Mouse (Mus musculus) T-helper 1 cell (primary cell): Measurements from ENCODE around the gene Sytl1.

ENCODE experiments used
- in situ Hi-C: fragments of 300-600 bp; cut with MboI, MseI; formaldehyde crosslinking; loops from one replicate; pipeline ENCODE4 v1.15.1; 2025; ENCODE audit warnings: high pct_unique_total_duplicates

The Sytl1 gene

GRCm38 (mm10) chr4:133262882-133263281 is at the start of gene Sytl1:
TSS of gene Sytl1 (minus strand) at chr4:133263113.
- in situ Hi-C loops, result no loop called here

DNA sequence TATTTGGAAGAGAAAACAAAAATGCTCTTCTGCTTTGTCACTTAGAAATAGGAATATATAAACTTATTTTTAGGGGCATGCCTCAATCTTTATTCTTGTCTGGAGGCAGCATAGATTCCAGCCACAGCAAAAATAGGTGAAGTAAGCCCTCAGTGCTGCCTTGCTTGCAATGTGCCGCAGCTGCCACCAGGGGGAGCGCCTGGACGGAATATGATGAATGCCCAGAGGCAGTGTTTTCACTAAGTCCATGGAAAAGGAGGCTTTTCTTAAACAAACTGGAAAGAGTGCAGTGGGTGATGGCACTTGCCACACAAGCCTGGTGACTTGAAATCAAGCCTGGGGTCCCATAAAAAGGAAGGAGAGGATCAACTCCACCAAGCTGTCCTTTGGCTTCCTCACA is 47.0 kb upstream of the Sytl1 start:
- in situ Hi-C loops, result no loop called here

GRCm38 (mm10) chr4:133307331-133307730 is 44.4 kb upstream of the Sytl1 start:
- in situ Hi-C loops, result no loop called here

DNA sequence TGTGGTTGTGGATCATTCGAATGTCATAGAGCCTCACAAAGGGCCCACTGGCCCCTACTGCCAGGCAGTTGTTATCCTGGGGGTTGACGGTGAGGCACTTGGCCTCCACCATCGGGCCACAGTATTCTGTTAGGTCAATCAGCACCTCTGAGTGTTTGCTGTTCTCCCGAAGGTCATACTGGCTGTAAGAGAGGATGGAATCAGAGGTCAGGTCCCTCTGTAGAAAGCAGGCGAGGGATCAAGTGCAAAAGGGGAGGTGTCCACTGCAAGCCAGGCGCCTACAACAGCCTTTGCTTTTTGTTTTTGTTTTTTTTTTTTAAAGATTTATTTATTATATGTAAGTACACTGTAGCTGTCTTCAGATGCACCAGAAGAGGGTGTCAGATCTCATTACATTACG is 42.9 kb upstream of the Sytl1 start:
- in situ Hi-C loops, result no loop called here

DNA sequence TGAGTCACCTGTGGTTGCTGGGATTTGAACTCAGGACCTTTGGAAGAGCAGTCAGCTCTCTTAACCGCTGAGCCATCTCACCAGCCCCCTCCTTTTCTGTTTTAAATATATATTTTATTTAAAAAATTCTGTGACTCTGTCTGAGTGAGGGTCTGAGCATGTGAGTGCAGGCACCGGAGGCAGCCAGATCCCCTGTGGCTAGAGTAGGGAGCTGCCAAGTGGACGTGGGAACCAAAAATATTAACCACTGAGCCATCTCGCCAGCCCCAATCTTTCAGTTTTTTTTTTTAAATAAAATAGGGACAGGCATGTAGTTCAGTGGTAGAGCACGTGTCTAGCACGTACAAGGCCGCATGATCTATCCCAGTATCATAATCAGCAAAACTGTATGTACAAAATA is 41.9 kb upstream of the Sytl1 start:
- in situ Hi-C loops, result no loop called here

DNA sequence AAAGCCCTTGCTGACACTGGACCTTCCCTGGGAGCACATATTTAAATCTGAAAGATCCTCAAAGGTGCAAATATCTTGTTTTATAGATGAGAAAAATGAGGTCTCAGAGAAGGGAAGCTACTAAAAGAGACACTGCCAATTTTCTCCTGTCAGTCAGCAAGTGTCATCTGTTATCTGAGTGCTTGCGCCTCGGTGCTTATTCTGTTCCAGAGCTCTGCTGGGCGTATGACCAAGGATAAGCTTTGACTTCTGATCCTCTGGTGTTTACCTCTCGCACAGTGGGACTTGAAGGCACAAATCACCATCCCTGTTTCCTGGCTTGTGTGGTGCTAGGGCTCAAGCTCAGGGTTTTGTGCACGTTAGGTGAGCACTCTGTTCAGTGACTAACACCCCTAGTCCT is 39.8 kb upstream of the Sytl1 start:
- in situ Hi-C loops, result no loop called here

DNA sequence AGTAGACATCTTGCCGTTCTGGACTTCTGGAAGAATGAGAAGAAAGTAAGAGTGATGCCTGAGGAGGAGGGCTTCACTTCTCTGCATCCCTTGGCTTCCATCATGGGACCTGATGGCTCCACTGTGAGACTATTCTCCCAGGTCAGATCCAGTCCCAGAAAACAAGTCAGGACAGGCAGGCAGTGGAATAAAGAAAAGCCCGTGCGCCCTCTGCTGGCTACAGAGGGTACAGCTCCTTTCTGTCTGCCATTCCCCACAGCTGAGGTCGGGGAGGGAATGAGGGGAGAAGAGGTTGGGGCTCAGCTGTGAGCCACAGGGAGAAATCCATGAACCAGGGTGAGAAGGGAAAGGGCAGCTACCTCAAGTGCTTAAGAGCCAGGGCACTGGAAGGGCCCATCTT is 38.9 kb upstream of the Sytl1 start:
- in situ Hi-C loops, result no loop called here

- in situ Hi-C loops, result no loop called here
These were observed 37.5 kb upstream of the Sytl1 start for GRCm38 (mm10) chr4:133300421-133300820.

- in situ Hi-C loops, result loop anchor here (5.0 to 10.0 kb wide), 2 partner anchors 87 to 285 kb away; partner anchors contain the start of genes Ahdc1, Cd164l2 and Gpr3
These were observed 36.8 kb upstream of the Sytl1 start for GRCm38 (mm10) chr4:133299701-133300100.

DNA sequence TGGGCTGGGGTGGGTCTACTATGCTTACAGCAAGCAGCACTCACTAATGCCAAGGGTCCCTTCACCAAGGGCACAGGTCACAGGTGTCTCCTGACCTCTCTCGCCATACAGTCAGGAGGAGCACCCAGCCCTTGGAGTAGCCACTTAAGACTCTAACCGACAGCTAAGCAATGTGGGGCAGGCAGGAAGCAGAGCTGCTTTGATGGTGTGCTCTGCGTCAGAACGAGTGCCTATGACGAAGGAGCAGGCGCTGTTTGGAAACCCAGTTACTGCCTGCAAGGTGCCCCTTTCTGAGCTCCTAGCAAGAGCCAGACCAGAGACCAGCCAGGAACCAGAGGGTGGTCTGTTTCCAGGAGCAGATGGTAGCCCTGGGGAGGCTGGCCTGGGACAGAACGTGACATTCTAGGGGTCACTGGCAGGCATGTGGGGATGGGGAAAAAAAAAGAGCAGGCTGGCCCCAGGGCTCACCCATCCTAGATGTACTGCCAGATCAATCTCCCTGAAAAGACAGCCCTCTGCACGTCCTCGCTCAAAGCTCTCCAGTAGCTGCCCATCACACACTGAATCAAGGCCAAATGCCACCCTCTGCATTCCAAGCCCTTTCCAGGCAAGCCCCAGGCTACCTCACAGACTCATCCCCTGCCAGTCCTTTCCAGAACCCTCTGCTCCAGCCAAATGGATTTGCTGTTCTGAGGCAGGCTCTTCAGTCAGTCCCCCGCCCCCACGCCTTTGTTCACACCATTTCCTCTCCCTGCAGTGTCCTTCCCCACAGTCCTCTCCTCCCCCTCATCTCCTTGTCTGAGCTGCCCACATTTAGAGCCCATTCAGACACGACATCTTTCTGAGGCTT is 35.8 kb upstream of the Sytl1 start:
- in situ Hi-C loops, result loop anchor here (5.0 to 10.0 kb wide), 2 partner anchors 86 to 284 kb away; partner anchors contain the start of genes Ahdc1, Cd164l2 and Gpr3

DNA sequence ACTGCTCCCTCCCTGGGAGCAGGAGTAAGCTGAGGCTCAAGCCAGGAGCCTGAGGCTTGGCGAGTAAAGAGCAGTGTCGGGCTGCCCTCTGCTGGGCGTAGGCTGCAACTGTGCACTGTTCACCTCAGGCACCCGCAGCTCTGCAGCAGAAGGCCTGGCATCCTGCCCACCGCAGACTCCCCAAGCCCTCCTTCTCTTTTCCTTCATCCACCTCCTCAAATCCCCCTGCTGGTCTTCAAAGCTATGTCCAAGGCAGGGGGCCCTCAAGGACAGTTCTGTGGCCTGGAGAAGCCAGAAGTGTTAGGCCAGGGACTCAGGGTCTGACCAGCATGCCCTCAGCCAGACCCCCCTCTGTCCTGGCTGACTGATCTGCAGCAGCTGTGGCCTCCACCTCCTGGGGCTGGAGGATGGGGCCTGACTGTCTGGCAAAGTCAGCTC is 34.9 kb upstream of the Sytl1 start:
- in situ Hi-C loops, result loop anchor here (5.0 to 10.0 kb wide), 2 partner anchors 86 to 283 kb away; partner anchors contain the start of genes Ahdc1, Cd164l2 and Gpr3

DNA sequence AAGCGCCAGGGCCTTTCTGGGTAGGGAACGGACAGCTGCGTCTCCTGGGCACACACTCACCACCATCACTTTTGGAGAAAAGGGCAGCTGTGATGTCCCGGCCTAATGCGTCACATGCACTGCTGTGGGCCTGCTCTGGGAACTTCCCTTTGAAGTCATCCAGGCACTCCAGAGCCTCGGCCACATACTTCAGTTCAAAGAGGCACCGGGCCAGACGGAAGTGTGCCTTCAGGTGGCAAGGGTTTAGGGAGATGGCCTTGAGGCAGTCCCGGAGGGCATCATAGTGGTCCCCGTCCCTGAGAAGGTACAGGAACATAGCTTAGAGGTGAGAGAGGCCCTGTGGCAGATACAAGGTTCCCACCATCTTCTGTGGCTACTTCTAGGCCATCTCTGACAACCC is 34.4 kb upstream of the Sytl1 start:
- in situ Hi-C loops, result loop anchor here (5.0 to 10.0 kb wide), 2 partner anchors 85 to 283 kb away; partner anchors contain the start of genes Ahdc1, Cd164l2 and Gpr3

DNA sequence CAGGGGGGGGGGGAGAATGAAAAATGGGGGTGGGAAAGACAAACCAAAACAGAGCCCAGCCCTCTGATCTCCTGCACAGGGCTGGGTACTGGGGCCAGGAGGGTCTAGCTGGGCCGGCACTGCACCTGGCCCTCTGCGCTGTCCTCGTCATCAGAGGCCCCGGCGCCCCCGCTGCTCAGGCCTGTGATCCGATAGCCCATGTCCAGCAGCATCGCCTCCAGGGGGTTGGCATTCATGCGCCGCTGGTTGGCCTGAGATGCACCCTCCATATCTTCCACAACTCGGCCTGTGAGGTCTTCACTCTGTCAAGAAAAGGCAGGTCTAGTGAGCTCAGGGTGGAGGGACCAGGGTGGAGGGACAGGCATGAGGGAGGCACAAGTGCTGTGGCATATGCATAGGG is 31.2 kb upstream of the Sytl1 start:
- in situ Hi-C loops, result loop anchor here (10.0 kb wide), 1 partner anchor 279 kb away; the partner anchor contains the start of gene Ahdc1

GRCm38 (mm10) chr4:133292901-133293843 is 30.3 kb upstream of the Sytl1 start:
- in situ Hi-C loops, result loop anchor here (10.0 kb wide), 1 partner anchor 278 kb away; the partner anchor contains the start of gene Ahdc1

DNA sequence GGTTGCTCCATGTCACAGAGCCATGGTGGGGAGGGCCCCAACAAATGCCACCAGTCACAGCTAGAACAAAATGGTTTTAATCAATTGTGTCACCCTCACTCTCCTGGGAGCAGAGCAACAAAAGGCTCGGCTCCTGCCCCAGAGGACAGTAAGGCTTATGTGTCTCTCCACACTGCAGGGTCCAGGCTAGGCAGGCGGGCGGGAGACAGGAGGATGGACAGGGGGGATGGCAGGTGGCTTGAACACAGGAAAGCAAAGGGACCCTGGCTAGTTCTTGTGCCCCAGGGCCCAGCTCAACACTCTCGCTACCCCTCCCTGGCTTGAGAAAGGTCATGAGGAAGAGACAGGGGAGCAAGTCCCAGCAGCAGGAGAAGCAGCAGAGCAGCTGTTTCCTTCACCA is 29.5 kb upstream of the Sytl1 start:
- in situ Hi-C loops, result loop anchor here (10.0 kb wide), 1 partner anchor 278 kb away; the partner anchor contains the start of gene Ahdc1

DNA sequence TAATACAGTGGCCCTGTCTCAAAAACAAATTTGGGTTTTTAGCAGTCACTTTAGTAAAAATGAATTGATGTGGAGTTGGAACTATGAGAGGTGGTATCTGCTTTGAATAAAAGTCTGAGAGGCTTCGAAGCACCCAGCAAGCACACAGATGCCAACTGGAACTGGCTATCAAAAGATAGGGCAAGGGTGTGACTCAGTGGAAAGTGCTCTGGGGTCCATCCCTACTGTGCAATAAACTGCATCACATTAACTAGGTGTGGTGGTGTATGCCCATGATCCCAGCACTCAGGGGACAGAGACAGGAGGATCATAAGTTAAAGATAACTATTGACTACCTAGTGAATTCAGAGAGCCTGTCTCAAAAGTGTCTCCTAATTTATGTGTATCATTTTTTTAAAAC is 28.3 kb upstream of the Sytl1 start:
- in situ Hi-C loops, result loop anchor here (10.0 kb wide), 1 partner anchor 276 kb away; the partner anchor contains the start of gene Ahdc1

- in situ Hi-C loops, result no loop called here
These were observed 23.7 kb upstream of the Sytl1 start for GRCm38 (mm10) chr4:133286476-133287077.

GRCm38 (mm10) chr4:133285950-133286349 is 23.0 kb upstream of the Sytl1 start:
- in situ Hi-C loops, result no loop called here

DNA sequence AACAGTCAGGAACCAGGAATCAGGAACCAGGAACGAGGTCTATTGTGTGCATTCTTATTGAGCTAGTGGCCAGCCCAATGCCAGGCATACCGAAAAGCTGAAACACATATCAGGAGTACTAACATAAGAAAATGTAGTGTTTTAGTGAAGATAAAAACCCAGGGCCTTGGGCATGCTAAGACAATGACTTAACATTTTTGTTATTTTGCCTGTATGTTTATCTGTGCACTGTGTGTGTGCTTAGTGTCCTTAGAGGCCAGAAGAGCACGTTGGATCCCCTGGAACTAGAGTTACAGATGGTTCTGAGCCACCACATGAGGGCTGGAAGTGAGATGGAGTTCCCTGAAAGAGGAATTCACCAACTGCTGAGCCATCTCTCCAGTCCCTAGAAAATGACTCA is 22.4 kb upstream of the Sytl1 start:
- in situ Hi-C loops, result no loop called here

DNA sequence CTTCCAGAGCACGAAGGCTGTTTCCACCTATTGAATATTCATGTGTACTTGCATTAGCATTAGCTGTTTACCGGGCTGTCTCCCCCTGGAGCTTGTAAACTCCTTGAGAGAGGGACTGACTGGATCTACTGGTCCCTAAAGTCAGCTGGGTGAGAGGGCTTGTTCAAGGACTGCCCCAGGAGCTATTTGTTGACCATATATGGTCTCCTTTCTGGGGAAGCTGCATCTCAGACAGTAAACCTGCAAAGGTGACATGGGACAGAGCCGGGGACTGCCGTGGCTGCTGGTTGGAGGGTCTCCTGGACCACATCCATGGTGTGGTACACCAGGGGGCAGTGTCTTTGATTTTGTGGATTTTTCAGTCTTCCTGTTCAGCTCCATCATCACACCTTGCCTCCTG is 19.7 kb upstream of the Sytl1 start:
- in situ Hi-C loops, result no loop called here

DNA sequence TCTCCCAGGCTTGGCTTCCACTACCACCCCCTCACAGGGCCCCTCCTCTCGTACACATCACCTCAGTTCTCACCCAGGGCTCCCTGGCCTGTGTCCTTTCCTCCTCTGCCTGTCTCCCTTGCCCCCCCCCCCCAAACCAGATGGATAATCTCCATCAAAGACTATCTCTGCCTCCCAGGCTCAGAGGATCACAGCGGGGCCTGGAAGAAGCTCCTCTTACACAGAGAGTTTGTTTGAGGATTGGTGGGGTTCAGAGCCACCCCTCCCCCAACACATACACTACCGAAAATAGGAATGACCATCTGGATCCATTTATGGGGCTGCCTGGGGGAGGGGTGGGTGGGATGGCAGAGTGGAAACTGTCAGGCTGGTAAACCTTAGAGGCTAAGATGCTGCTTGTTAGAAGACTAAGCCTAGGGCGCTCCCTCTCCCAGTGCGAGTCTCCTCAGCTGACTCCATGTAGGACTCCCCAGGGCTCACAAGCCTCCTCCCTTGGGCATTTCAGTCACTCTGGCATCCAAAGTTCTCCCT is 19.1 kb upstream of the Sytl1 start:
- in situ Hi-C loops, result no loop called here
